Mouse (Mus musculus) forebrain, embryonic 15.5 days (tissue): ENCODE data around the gene Ankrd13a. TPM values are rescaled to one million over a fixed set of nuclear protein-coding genes. Genes with fewer than 3 reads are reported as not detected.
A peak's percentile ranks its signal among the peaks of the same experiment; 100 is the strongest.
"Not testable (repeated sequence)": the region's sequence is repeated elsewhere in the genome, so short reads cannot be mapped to it uniquely, and the experiment has no call there.

Source experiments
- ATAC-seq: fragments of 200-750 bp; cut with Nextera tagmentation; replicated peaks from 2 replicates; pipeline ENCODE4 v1.8.0; 2017; ENCODE audit warnings: mild to moderate bottlenecking, moderate TSS enrichment, moderate library complexity
- H3K27ac ChIP-seq: fragments of 300-500 bp; sonication (generic); replicated peaks from 2 replicates; pipeline ENCODE4 v1.5.1; 2015; ENCODE audit warnings: mild to moderate bottlenecking, inconsistent platforms
- H3K27me3 ChIP-seq: fragments of 300-500 bp; sonication (generic); 2 replicates; pipeline ENCODE4 v1.6.1; 2015; ENCODE audit warnings: inconsistent platforms
- H3K36me3 ChIP-seq: fragments of 300-500 bp; sonication (generic); 2 replicates; pipeline ENCODE4 v1.6.1; 2015; ENCODE audit warnings: mild to moderate bottlenecking, inconsistent platforms
- H3K4me1 ChIP-seq: fragments of 300-500 bp; sonication (generic); 2 replicates; pipeline ENCODE4 v1.6.1; 2015; ENCODE audit warnings: inconsistent platforms
- H3K4me2 ChIP-seq: fragments of 300-500 bp; sonication (generic); replicated peaks from 2 replicates; pipeline ENCODE4 v1.6.1; 2015; ENCODE audit warnings: mild to moderate bottlenecking, inconsistent platforms
- H3K4me3 ChIP-seq: fragments of 300-500 bp; sonication (generic); 2 replicates; pipeline ENCODE4 v1.5.1; 2015; ENCODE audit warnings: mild to moderate bottlenecking, inconsistent platforms
- H3K9ac ChIP-seq: fragments of 300-500 bp; sonication (generic); replicated peaks from 2 replicates; pipeline ENCODE4 v1.6.1; 2015; ENCODE audit warnings: mild to moderate bottlenecking, inconsistent platforms
- H3K9me3 ChIP-seq: fragments of 300-500 bp; sonication (generic); 2 replicates; pipeline ENCODE4 v1.6.1; 2016; ENCODE audit warnings: inconsistent platforms
- WGBS: fragments of 180-500 bp; shearing (Covaris S2); methylation state at CpG from one replicate; pipeline ENCODE4 v1.1.7; 2015; ENCODE audit warnings: mixed read lengths; 5-methylcytosine and 5-hydroxymethylcytosine counted together
- microRNA-seq: library from miRNA; unstranded; fragments of <30 nt; microRNA quantifications from one replicate; pipeline ENCODE4, GENCODE M21; 2016
- polyA plus RNA-seq: library from polyadenylated mRNA; unstranded; fragments of >200 nt; fragmentation: Nextera tagmentation; extraction: Ambion mirVana; gene quantifications from 2 replicates; pipeline ENCODE4 v1.2.1, GENCODE M21; 2015

Ankrd13a gene
- polyA plus RNA-seq, 1 experiment from 2014 or later, result 32.8 TPM

GRCm38 (mm10) chr5:114851565-114852236, 77.2 kb downstream of the Ankrd13a start:
- ATAC-seq, result no peak
- Histone ChIP-seq H3K4me1 (no peaks in the 10 kb centered on the region), H3K27ac (no peak overlapping the region), H3K36me3 (no peaks in the 10 kb centered on the region), H3K4me3 (no peak overlapping the region), H3K9ac (no peak overlapping the region), H3K9me3 (no peaks in the 10 kb centered on the region), H3K27me3 (no peaks in the 10 kb centered on the region), H3K4me2 (no peak overlapping the region)
- WGBS, result 88% methylated on average over 20 of the region's 20 CpGs

DNA sequence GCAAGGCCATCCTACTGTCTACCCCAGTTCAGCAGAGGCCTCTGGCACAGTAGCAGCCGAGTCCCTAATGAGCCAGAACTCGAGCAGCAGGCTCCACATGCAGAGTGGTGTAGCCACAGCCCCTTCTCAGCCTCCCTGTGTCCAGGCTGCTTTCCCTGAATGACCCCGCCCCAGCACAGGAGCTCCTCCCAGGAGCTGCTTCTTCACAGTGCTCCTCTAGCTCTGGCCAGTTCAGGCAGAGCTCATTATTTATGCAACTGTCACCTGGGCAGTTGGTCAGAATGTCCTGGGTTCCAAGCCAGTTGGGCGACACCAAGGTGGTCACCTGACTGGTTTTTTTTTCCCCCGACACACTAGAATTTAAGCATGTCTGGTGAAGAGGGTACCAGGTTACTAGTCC, 78.9 kb downstream of the Ankrd13a start, which contains the start of gene 4930519G04Rik:
TSS of gene 4930519G04Rik (plus strand) at position 301 of the 400 bp plus-strand sequence.
- H3K36me3 ChIP-seq, H3K27ac ChIP-seq, H3K4me1 ChIP-seq, H3K27me3 ChIP-seq, ATAC-seq, H3K9me3 ChIP-seq, H3K4me2 ChIP-seq, H3K4me3 ChIP-seq, H3K9ac ChIP-seq: not testable (repeated sequence)
- WGBS, result 80% methylated on average over 3 of the region's 5 CpGs

Small RNA genes lying within 50 kb of the gene (microRNA-seq; reads per million reads assigned to microRNA genes)
- gene Mir6240, result 11.4 reads per million, percentile 27 among the genes with 10 or more reads in this experiment

Other genes starting within 250 kb of the Ankrd13a start
- gene Fam222a, start 206.7 kb upstream of the Ankrd13a start, polyA plus RNA-seq, result 5.2 and 5.6 TPM in 2 replicates
- gene Trpv4, start 116.3 kb upstream of the Ankrd13a start, polyA plus RNA-seq, result 0.56 and 0.88 TPM in 2 replicates
- gene Gltp, start 83.7 kb upstream of the Ankrd13a start, polyA plus RNA-seq, result 36.9 and 39.6 TPM in 2 replicates
- 14.8 and 16.7 TPM in 2 replicates for gene Tchp, start 66.9 kb upstream of the Ankrd13a start, polyA plus RNA-seq
- gene Git2, start 840 bp downstream of the Ankrd13a start, polyA plus RNA-seq, result 46.6 and 52.5 TPM in 2 replicates
- gene 1500011B03Rik, start 48.8 kb downstream of the Ankrd13a start, polyA plus RNA-seq, result 215 and 218 TPM in 2 replicates
- not detected in 2 replicates for gene 4930519G04Rik, start 79.0 kb downstream of the Ankrd13a start, polyA plus RNA-seq
- gene Gm9936, start 84.0 kb downstream of the Ankrd13a start, polyA plus RNA-seq, result 1.6 and 2.1 TPM in 2 replicates
- gene Oasl2, start 122.3 kb downstream of the Ankrd13a start, polyA plus RNA-seq, result 2.4 and 2.9 TPM in 2 replicates
- 0.17 and 0.23 TPM in 2 replicates for gene Oasl1, start 148.6 kb downstream of the Ankrd13a start, polyA plus RNA-seq
- 98.1 and 103 TPM in 2 replicates for gene 2210016L21Rik, start 167.5 kb downstream of the Ankrd13a start, polyA plus RNA-seq
- gene Hnf1a, start 196.4 kb downstream of the Ankrd13a start, polyA plus RNA-seq, result not detected in 2 replicates
- gene Sppl3, start 236.5 kb downstream of the Ankrd13a start, polyA plus RNA-seq, result 19.2 and 31.7 TPM in 2 replicates